Mouse (Mus musculus): ENCODE measurements around the gene Aagab. TPM values are rescaled to one million over a fixed set of nuclear protein-coding genes. Genes with fewer than 3 reads are reported as not detected.

Gene Aagab
- polyA plus RNA-seq, 1 experiment = 16.2 TPM

DNA sequence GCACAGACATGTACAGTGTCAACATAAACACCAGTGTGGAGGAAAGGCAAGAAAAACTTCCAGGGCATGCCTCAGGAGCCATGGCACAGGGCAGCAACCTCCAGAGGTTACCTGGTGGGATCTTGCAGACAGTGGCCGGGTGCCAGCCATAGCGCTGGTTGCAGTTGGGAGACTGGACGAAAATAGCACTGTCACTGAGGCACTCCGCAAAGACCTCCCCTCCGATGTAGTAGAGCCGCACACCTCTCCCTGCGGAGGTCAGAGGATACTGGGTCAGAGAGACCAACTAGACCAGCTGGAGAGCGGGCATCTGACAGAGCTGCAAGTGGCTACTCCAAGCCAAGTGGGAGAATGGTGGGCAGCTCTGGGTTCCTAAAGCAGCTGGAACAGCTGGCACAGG lies 52.1 kb downstream of the Aagab start:
- no peak overlapping the region for H3K27ac ChIP-seq (ENCODE audit: insufficient read depth, low read length)
- TF ChIP-seq POLR2A (IDR thresholded peaks at IDR 0.05; ENCODE audit: low read depth, low read length) (no peak), CTCF (IDR thresholded peaks at IDR 0.05; ENCODE audit: borderline replicate concordance, insufficient read depth, low read length) (no peak)
- peaks cover 19% of the 10 kb centered on the region for H3K4me1 ChIP-seq (ENCODE audit: control insufficient read depth, insufficient read depth, low read length)
- H3K4me3 ChIP-seq (ENCODE audit: insufficient read depth, low read length) = no peak overlapping the region

DNA sequence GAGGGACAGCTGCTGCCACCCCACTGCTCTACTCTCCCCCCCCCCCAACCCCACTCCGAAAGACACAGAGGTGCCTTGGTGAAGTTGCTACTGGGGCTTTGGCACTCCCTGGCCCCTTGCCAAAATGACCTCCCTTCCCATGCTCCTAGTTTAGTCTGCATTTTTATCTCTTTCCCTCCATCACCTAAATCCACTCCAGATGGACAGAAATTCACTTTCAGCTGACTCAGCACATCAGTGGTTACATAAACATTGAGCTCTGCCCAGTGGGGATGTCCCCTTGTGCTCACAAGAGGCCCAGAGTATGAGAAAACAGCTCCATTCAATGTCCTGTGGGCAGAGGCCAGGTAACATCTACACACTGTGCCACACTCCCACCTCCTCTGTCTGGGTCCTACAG lies 52.6 kb downstream of the Aagab start:
- no peak overlapping the region for H3K27ac ChIP-seq (ENCODE audit: insufficient read depth, low read length)
- TF ChIP-seq CTCF (IDR thresholded peaks at IDR 0.05; ENCODE audit: borderline replicate concordance, insufficient read depth, low read length) = no peak
- no peak for TF ChIP-seq POLR2A (IDR thresholded peaks at IDR 0.05; ENCODE audit: low read depth, low read length)
- H3K4me1 ChIP-seq (ENCODE audit: control insufficient read depth, insufficient read depth, low read length) = peaks cover 19% of the 10 kb centered on the region
- no peak overlapping the region for H3K4me3 ChIP-seq (ENCODE audit: insufficient read depth, low read length)

DNA sequence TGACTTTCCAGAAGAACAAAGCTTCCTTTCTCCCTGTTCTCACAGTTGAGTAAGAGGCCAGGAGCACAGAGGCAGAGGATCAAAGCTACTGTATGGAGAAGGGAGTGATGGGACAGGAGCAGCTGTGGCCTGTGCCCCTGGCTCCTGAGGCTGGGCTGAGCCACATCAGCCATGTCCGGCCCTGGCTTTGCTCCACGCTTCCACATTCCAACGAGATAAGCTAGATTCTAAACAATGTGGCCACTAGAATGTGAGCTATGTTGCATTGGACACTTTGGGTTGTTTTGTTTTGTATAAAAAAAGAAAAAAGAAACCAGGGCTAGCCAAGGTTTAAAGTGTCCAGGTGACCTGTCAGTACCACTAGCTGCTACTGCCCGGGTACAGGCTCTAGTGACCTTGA lies 54.7 kb downstream of the Aagab start:
- H3K27ac ChIP-seq (ENCODE audit: insufficient read depth, low read length) = peak overlapping the region; percentile 54
- no peak overlapping the region for H3K4me3 ChIP-seq (ENCODE audit: insufficient read depth, low read length)
- peaks cover 11% of the 10 kb centered on the region for H3K4me1 ChIP-seq (ENCODE audit: control insufficient read depth, insufficient read depth, low read length)
- TF ChIP-seq POLR2A (IDR thresholded peaks at IDR 0.05; ENCODE audit: low read depth, low read length) (no peak), CTCF (IDR thresholded peaks at IDR 0.05; ENCODE audit: borderline replicate concordance, insufficient read depth, low read length) (no peak)

DNA sequence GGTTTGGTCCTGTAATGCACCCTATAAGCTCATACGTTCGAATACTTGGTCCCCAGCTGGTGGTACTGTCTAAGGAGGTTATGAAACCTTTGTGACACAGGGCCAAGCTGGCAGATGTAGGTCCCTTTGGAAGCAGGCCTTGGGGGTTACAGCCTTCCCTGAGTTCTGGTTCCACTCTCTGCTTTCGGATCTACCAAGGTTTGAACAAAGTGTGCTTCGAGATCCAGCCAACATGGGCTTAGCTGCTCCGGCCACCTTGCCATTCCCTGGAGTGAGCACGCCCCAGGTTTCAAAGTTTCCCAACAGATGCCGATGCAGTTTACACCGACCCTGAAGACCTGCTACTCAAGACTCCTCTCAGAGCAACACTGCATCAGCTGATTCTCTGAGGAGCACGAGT lies 56.0 kb downstream of the Aagab start:
- peaks cover 8% of the 10 kb centered on the region for H3K4me1 ChIP-seq (ENCODE audit: control insufficient read depth, insufficient read depth, low read length)
- TF ChIP-seq POLR2A (IDR thresholded peaks at IDR 0.05; ENCODE audit: low read depth, low read length) (no peak), CTCF (IDR thresholded peaks at IDR 0.05; ENCODE audit: borderline replicate concordance, insufficient read depth, low read length) (no peak)
- no peak overlapping the region for H3K4me3 ChIP-seq (ENCODE audit: insufficient read depth, low read length)
- H3K27ac ChIP-seq (ENCODE audit: insufficient read depth, low read length) = no peak overlapping the region

DNA sequence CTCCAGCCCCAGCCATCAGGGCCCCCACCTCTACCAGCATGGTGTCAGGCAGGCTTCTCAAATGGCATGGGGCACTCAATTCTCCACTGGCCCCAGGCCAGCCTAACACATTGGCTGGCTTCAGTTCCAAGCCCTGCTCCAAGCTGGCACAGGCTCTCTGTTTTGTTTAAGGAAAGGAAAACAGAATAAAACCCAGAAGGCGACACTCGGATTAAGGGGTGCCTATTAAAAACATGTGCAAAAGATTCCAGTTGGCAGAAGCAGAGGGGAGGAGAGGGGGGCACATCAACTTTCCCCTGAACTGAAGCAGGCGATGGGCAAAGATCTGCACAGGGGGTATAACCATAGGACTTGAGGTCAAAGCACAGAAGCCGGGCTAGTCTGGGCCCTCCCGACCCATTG lies 56.5 kb downstream of the Aagab start:
- H3K27ac ChIP-seq (ENCODE audit: insufficient read depth, low read length) = no peak overlapping the region
- H3K4me1 ChIP-seq (ENCODE audit: control insufficient read depth, insufficient read depth, low read length) = peaks cover 10% of the 10 kb centered on the region
- H3K4me3 ChIP-seq (ENCODE audit: insufficient read depth, low read length) = no peak overlapping the region
- TF ChIP-seq POLR2A (IDR thresholded peaks at IDR 0.05; ENCODE audit: low read depth, low read length) (no peak), CTCF (IDR thresholded peaks at IDR 0.05; ENCODE audit: borderline replicate concordance, insufficient read depth, low read length) (no peak)

DNA sequence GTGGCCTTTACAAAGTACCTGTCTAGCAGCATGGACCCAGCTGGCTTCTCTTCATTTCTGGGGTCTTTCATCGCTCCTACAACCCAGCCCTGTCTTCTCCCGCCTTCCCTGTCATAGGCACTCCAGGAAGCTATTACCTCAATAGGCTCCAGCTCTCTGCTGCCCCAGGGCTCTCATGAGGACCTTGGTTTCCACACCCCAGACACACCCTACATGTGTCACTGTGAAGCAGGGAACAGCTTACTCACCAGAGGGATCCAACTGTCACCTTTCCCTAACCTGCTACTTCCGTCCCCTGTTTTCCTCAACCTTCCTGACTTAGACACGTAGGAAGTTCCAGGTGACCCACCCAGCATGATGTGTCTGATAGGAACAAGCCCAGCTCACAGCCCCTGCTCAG lies 57.6 kb downstream of the Aagab start:
- no peak for TF ChIP-seq CTCF (IDR thresholded peaks at IDR 0.05; ENCODE audit: borderline replicate concordance, insufficient read depth, low read length)
- no peak for TF ChIP-seq POLR2A (IDR thresholded peaks at IDR 0.05; ENCODE audit: low read depth, low read length)
- Histone ChIP-seq H3K4me3 (ENCODE audit: insufficient read depth, low read length) (no peak overlapping the region), H3K27ac (ENCODE audit: insufficient read depth, low read length) (no peak overlapping the region), H3K4me1 (ENCODE audit: control insufficient read depth, insufficient read depth, low read length) (peaks cover 10% of the 10 kb centered on the region)

DNA sequence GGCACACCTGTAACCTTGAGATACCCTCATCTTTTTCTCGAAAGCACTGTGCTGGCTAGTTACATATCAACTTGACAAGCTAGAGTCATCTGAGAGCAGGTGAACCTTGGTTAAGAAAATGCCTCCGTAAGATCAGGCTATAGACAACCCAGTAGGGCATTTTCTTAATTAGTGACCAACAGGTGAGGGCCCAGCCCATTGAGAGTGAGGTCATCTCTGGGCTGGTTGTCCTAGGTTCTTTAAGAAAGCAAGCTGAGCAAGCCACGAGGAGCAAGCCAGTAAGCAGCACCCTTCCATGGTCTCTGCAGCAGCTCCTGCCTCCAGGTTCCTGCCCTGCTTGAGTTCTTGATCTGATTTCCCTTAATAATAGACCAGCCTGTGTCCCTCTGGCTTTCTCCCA lies 58.2 kb downstream of the Aagab start:
- no peak overlapping the region for H3K27ac ChIP-seq (ENCODE audit: insufficient read depth, low read length)
- no peak overlapping the region for H3K4me3 ChIP-seq (ENCODE audit: insufficient read depth, low read length)
- TF ChIP-seq POLR2A (IDR thresholded peaks at IDR 0.05; ENCODE audit: low read depth, low read length) = no peak
- no peak for TF ChIP-seq CTCF (IDR thresholded peaks at IDR 0.05; ENCODE audit: borderline replicate concordance, insufficient read depth, low read length)
- H3K4me1 ChIP-seq (ENCODE audit: control insufficient read depth, insufficient read depth, low read length) = peaks cover 15% of the 10 kb centered on the region

DNA sequence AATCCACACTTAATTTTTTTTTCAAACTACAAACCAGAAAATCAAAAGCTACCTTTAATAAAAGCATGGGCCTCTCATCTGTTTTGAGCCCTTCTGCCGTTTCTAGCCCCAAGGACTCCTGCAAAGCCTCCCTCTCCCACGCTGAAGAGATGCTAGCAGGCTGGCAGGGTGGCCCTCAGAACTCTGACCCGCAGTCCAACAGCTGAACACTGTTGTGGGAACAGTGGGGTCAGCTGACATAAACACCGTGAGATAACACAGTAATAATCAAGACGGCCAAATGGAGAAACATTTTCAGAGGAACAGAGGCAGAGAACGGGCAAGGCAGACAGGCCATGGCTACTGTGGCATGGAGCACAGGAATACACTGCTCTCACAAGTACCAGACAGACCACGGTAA lies 60.3 kb downstream of the Aagab start:
- Histone ChIP-seq H3K27ac (ENCODE audit: insufficient read depth, low read length) (no peak overlapping the region), H3K4me1 (ENCODE audit: control insufficient read depth, insufficient read depth, low read length) (peaks cover 23% of the 10 kb centered on the region), H3K4me3 (ENCODE audit: insufficient read depth, low read length) (no peak overlapping the region)
- TF ChIP-seq CTCF (IDR thresholded peaks at IDR 0.05; ENCODE audit: borderline replicate concordance, insufficient read depth, low read length) (no peak), POLR2A (IDR thresholded peaks at IDR 0.05; ENCODE audit: low read depth, low read length) (no peak)

DNA sequence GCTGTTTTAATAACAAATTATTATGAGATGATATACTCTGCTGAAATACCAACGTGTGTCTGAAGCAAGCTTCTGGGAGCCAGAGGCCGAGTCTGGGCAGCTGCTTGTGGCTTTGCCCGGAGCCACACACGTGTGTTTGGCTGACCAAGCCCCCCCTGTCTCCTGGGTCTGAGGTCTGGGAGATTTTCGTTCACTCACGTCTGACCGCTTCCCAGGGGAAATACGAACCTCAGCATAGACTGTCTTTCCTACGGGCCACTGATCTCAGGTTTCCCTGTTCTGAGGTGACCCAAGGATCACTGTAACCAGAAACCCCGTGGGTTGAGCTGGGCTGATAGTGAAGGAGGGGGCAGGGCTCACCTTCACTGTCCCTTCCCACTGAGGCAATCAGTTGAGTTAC lies 60.8 kb downstream of the Aagab start:
- no peak for TF ChIP-seq CTCF (IDR thresholded peaks at IDR 0.05; ENCODE audit: borderline replicate concordance, insufficient read depth, low read length)
- no peak for TF ChIP-seq POLR2A (IDR thresholded peaks at IDR 0.05; ENCODE audit: low read depth, low read length)
- no peak overlapping the region for H3K27ac ChIP-seq (ENCODE audit: insufficient read depth, low read length)

DNA sequence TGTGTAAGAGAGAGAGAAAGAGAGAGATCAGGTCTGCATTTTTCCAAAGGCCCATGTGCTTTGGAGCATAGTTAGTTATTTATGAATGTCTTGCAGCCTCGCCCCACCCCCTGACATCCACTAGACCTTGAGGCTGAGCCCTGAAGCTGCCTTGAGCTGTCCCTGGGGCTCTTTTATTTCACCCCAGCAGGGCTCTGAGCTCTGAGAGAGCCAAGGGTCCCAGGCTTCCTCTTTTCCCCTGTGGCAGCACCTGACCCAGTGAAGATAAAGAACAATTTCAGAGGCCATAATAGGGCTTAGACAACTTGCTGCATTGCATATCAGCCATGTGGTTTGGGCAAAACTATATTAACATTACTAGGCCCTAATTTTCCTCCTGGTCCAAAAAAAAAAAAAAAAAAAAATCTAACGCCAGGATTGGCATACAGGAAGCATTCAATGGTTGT lies 61.9 kb downstream of the Aagab start:
- TF ChIP-seq CTCF (IDR thresholded peaks at IDR 0.05; ENCODE audit: borderline replicate concordance, insufficient read depth, low read length) = no peak
- no peak for TF ChIP-seq POLR2A (IDR thresholded peaks at IDR 0.05; ENCODE audit: low read depth, low read length)
- H3K4me1 ChIP-seq (ENCODE audit: control insufficient read depth, insufficient read depth, low read length) = peaks cover 27% of the 10 kb centered on the region
- H3K4me3 ChIP-seq (ENCODE audit: insufficient read depth, low read length) = no peak overlapping the region
- H3K27ac ChIP-seq (ENCODE audit: insufficient read depth, low read length) = no peak overlapping the region

More for the DNA sequence above, 60.8 kb downstream of the Aagab start:
- H3K4me3 ChIP-seq (ENCODE audit: insufficient read depth, low read length) = no peak overlapping the region
- H3K4me1 ChIP-seq (ENCODE audit: control insufficient read depth, insufficient read depth, low read length) = peaks cover 27% of the 10 kb centered on the region
